Mouse (Mus musculus) heart, embryonic 15.5 days (tissue): ENCODE measurements around the gene Atf7ip. TPM values are rescaled to one million over a fixed set of nuclear protein-coding genes. Genes with fewer than 3 reads are reported as not detected.

ENCODE experiments used
- ATAC-seq: fragments of 200-750 bp; cut with Nextera tagmentation; replicated peaks from 2 replicates; pipeline ENCODE4 v1.8.0; 2017; ENCODE audit warnings: low read depth, moderate TSS enrichment; ENCODE audit not compliant: insufficient number of reproducible peaks, insufficient read depth, low FRiP score
- H3K27ac ChIP-seq: fragments of 300-500 bp; sonication (generic); 2 replicates; pipeline ENCODE4 v1.5.1; 2015; ENCODE audit warnings: mild to moderate bottlenecking, inconsistent platforms
- H3K27me3 ChIP-seq: fragments of 300-500 bp; sonication (generic); 2 replicates; pipeline ENCODE4 v1.6.1; 2015; ENCODE audit warnings: inconsistent platforms
- H3K36me3 ChIP-seq: fragments of 300-500 bp; sonication (generic); 2 replicates; pipeline ENCODE4 v1.6.1; 2015; ENCODE audit warnings: mild to moderate bottlenecking, inconsistent platforms
- H3K4me1 ChIP-seq: fragments of 300-500 bp; sonication (generic); replicated peaks from 2 replicates; pipeline ENCODE4 v1.6.1; 2015; ENCODE audit warnings: inconsistent platforms
- H3K4me2 ChIP-seq: fragments of 300-500 bp; sonication (generic); 2 replicates; pipeline ENCODE4 v1.6.1; 2015; ENCODE audit warnings: inconsistent platforms, mild to moderate bottlenecking, moderate library complexity
- H3K4me3 ChIP-seq: fragments of 300-500 bp; sonication (generic); 2 replicates; pipeline ENCODE4 v1.5.1; 2015; ENCODE audit warnings: mild to moderate bottlenecking, inconsistent platforms
- H3K9ac ChIP-seq: fragments of 300-500 bp; sonication (generic); 2 replicates; pipeline ENCODE4 v1.6.1; 2015; ENCODE audit warnings: mild to moderate bottlenecking, inconsistent platforms
- H3K9me3 ChIP-seq: fragments of 300-500 bp; sonication (generic); replicated peaks from 2 replicates; pipeline ENCODE4 v1.6.1; 2016; ENCODE audit warnings: inconsistent platforms
- WGBS: fragments of 180-500 bp; shearing (Covaris S2); methylation state at CpG from one replicate; pipeline ENCODE4 v1.1.7; 2015; ENCODE audit warnings: mixed read lengths; 5-methylcytosine and 5-hydroxymethylcytosine counted together
- polyA plus RNA-seq: library from polyadenylated mRNA; unstranded; fragments of >200 nt; fragmentation: Nextera tagmentation; extraction: Ambion mirVana; gene quantifications from 2 replicates; pipeline ENCODE4 v1.2.1, GENCODE M21; 2015

Gene Atf7ip
- polyA plus RNA-seq, 1 experiment from 2014 or later = 30.3 TPM

DNA sequence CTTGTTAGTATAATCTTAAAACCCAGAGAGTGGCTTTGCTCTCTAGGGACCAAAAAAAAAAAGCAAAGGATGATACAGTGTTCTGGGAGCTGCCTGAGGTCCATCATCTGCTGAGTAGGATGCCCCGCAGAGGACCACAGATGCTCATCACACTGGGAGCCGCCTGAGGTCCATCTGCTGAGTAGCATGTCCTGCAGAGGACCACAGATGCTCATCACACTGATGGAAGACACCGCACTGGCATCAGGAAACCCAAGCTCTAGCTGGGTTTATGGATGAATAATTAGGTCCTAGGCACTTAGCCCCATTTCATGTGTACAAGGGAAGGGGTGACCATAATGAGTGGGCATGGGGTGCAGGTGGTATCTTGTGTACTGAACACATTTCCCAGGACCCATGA lies 108.2 kb downstream of the Atf7ip start:
- Histone ChIP-seq H3K9ac (no peak overlapping the region), H3K4me3 (no peak overlapping the region), H3K9me3 (no peaks in the 10 kb centered on the region), H3K4me2 (no peak overlapping the region), H3K27me3 (no peaks in the 10 kb centered on the region), H3K36me3 (peaks cover 25% of the 10 kb centered on the region), H3K4me1 (no peaks in the 10 kb centered on the region), H3K27ac (no peak overlapping the region)
- no peak for ATAC-seq
- 92% methylated on average over 3 of the region's 3 CpGs for WGBS

DNA sequence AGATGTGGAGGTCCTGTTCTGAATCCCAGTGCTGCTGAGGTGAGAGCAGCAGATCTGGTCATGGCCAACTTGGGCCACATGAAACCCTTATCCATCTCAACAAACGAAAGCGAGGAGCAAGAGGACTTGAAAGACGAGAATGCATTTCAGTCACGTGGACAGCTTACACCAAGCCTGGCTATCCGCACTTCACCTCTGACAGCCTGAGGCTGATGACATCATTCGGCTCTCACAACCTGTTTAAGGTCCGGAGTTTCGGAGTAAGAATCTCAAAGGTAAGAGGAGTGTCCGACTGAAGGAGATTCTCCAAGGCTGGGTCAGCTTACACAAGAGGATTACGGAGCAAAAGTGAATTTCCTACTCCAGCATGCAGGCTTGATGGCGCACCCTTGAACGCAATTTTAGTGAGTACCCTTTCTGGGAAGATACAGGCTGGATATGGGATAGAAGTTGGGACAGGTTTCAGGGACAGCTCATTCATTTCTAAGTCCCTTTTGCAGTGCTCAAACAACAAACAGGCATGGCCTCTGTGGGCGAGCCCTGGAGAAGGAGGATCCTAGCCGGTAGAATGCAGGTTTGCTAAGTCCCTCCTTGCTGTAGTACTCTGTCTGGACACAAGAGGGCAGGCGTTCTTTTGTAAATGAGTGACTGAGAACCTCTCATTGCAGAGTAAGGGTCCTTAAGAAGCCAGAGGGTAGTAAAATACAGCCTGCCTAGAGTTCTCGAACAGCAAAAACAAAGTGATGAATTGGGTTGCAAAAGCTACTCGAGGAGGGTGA lies 114.6 kb downstream of the Atf7ip start:
- H3K36me3 ChIP-seq = no peaks in the 10 kb centered on the region
- 31% methylated on average over 17 of the region's 17 CpGs for WGBS
- H3K4me2 ChIP-seq = peak overlapping the region; percentile 52
- no peak overlapping the region for H3K9ac ChIP-seq
- H3K27ac ChIP-seq = no peak overlapping the region
- H3K9me3 ChIP-seq = no peaks in the 10 kb centered on the region
- ATAC-seq = peak; percentile 35; the same call in 1 of the 2 replicates
- H3K27me3 ChIP-seq = no peaks in the 10 kb centered on the region
- H3K4me1 ChIP-seq = no peaks in the 10 kb centered on the region; the same call in 1 of the 2 replicates
- peak overlapping the region; percentile 17 for H3K4me3 ChIP-seq

DNA sequence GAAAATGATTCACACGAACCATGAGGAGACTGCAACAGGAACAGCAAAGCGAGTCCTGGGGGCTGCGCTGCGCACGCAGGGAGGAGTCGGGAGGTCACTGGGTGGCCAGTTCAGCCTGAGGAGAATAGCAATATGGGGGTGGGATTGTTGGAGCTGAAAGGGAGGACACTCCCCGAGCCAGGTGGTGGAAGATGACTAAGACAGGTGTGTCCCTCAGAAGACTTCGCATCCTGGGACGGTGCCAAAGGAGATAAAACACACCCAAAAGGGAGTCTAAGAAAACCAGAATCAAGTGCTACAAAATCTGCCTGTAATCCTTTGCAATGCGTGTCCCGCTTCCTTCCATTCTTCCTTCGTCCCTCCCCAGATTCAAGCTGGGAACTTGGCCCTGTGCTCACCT lies 119.5 kb downstream of the Atf7ip start:
- Histone ChIP-seq H3K4me2 (no peak overlapping the region), H3K9me3 (no peaks in the 10 kb centered on the region), H3K27me3 (no peaks in the 10 kb centered on the region), H3K4me1 (no peaks in the 10 kb centered on the region), H3K36me3 (no peaks in the 10 kb centered on the region), H3K27ac (no peak overlapping the region), H3K4me3 (no peak overlapping the region), H3K9ac (no peak overlapping the region)
- ATAC-seq = no peak
- WGBS = 85% methylated on average over 12 of the region's 12 CpGs

DNA sequence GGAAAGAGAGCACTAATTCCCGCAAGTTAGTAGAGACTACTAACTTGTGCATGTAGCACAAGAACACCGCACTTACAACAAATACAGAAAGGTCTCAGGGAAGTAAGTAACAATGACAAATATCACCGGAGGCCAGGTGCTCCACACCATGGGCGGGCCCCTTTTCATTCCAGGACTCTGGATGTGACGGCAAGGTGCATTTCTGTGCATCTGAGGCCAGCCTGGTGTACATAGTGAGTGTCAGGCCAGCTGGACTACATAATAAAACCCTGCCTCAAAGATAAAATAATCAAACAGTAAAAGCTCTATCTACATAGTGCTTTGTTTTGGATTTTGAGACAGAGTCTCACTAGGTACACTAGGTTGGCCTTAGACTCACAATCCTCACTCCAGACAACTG lies 123.7 kb downstream of the Atf7ip start:
- Histone ChIP-seq H3K27me3 (no peaks in the 10 kb centered on the region), H3K27ac (no peak overlapping the region), H3K4me1 (peaks cover 3% of the 10 kb centered on the region; the same call in 1 of the 2 replicates), H3K9me3 (no peaks in the 10 kb centered on the region), H3K9ac (no peak overlapping the region), H3K4me2 (no peak overlapping the region), H3K36me3 (no peaks in the 10 kb centered on the region), H3K4me3 (no peak overlapping the region)
- WGBS = 89% methylated on average over 5 of the region's 5 CpGs
- no peak for ATAC-seq

DNA sequence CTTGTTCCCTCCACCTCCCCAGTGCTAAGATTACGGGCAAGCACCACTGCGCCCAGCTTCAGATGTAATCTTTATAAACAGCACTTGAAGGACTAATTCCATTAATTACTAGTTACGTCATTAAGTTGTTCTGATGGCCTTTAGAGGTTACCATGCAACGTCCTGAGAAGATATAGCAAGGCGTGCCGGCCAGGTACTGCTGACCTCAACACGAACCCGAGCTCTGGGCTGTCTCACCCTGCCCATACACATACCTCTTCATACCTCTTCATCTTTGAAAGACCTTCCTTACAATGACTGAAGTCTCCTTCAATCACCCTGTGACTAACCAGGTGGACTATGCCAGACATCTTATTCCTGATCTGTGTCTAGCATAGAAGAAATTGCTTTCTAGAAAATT lies 125.6 kb downstream of the Atf7ip start:
- H3K4me1 ChIP-seq = peaks cover 3% of the 10 kb centered on the region; the same call in 1 of the 2 replicates
- H3K27me3 ChIP-seq = no peaks in the 10 kb centered on the region
- ATAC-seq = no peak
- H3K27ac ChIP-seq = no peak overlapping the region
- no peak overlapping the region for H3K9ac ChIP-seq
- H3K9me3 ChIP-seq = no peaks in the 10 kb centered on the region
- WGBS = 86% methylated on average over 8 of the region's 8 CpGs
- no peak overlapping the region for H3K4me3 ChIP-seq
- no peak overlapping the region for H3K4me2 ChIP-seq
- no peaks in the 10 kb centered on the region for H3K36me3 ChIP-seq

DNA sequence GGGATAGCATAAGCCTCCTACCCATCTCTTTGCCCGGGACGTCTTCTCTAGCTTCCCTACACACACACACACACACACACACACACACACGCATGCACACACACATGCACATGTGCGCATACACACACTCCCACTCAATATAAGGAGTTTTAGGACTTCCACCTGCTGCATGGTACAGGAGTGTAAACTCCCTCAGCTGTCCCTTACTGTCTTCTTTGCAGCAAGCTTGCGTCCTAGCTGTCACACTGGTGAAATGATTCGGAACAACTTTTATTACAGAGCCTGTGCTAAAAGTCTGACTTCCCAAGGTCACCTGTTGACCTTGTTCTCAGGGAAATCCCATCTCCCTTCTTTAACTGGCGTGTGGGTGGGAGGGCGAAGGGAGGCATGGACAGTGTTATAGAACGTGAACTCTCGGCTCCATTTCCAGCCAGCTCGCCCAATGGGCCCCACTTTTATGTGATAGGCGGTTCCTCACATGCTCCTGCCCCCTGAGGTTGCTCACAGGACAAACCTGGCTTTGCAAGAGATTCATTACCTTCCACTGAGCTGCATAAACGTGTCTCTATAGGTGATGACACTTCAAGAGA lies 126.1 kb downstream of the Atf7ip start:
- no peak overlapping the region for H3K4me3 ChIP-seq
- H3K36me3 ChIP-seq = no peaks in the 10 kb centered on the region
- no peak overlapping the region for H3K27ac ChIP-seq
- WGBS = 77% methylated on average over 13 of the region's 13 CpGs
- H3K9ac ChIP-seq = no peak overlapping the region
- H3K27me3 ChIP-seq = no peaks in the 10 kb centered on the region
- H3K4me2 ChIP-seq = no peak overlapping the region
- ATAC-seq = no peak
- peaks cover 3% of the 10 kb centered on the region; the same call in 1 of the 2 replicates for H3K4me1 ChIP-seq
- no peaks in the 10 kb centered on the region for H3K9me3 ChIP-seq

DNA sequence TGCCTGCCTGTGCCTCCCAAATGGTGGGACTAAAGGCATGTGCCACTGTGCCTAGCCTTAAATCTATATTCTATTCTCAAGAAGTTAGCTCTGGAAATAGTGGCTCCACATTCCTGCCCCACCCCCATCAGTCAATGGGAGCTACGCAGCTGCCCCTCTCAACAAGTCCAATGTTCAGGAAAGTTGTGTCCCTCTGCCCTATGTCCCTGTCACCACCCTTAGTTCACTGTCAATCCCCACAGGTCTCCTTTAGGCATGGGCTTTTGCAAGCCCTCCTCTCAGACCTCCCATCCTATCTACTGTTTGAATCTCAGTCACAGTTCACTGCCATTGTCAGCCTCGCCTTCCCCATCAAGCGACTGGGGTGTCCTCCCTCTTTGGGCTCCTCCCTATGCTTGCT lies 127.2 kb downstream of the Atf7ip start:
- Histone ChIP-seq H3K4me3 (no peak overlapping the region), H3K27ac (no peak overlapping the region), H3K36me3 (no peaks in the 10 kb centered on the region), H3K9ac (no peak overlapping the region), H3K4me1 (peaks cover 3% of the 10 kb centered on the region; the same call in 1 of the 2 replicates), H3K4me2 (no peak overlapping the region), H3K27me3 (no peaks in the 10 kb centered on the region), H3K9me3 (no peaks in the 10 kb centered on the region)
- 78% methylated on average over 3 of the region's 3 CpGs for WGBS
- ATAC-seq = no peak

DNA sequence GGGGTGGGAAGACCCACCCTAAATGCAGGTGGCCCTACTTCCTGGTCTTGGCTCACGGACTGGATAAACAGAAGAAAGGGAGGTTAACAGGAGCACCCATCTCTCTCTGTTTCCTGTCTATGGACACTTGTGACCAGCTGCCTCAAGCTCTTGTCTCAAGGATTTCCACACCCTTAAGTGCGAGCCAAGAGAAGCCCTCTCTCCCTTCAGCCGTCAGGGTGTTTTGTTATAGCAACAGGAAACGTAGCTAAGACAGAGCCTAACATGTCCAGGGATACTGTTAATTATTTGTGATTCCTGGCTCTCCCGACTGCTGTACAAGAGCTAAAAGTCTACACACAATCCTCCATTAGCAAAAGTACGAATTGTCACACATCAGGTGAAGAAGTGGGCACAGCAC lies 127.8 kb downstream of the Atf7ip start:
- peaks cover 3% of the 10 kb centered on the region; the same call in 1 of the 2 replicates for H3K4me1 ChIP-seq
- no peak overlapping the region for H3K27ac ChIP-seq
- no peaks in the 10 kb centered on the region for H3K36me3 ChIP-seq
- no peaks in the 10 kb centered on the region for H3K27me3 ChIP-seq
- H3K9me3 ChIP-seq = no peaks in the 10 kb centered on the region
- WGBS = 43% methylated on average over 6 of the region's 6 CpGs
- no peak overlapping the region for H3K9ac ChIP-seq
- H3K4me2 ChIP-seq = no peak overlapping the region
- H3K4me3 ChIP-seq = no peak overlapping the region
- no peak for ATAC-seq

DNA sequence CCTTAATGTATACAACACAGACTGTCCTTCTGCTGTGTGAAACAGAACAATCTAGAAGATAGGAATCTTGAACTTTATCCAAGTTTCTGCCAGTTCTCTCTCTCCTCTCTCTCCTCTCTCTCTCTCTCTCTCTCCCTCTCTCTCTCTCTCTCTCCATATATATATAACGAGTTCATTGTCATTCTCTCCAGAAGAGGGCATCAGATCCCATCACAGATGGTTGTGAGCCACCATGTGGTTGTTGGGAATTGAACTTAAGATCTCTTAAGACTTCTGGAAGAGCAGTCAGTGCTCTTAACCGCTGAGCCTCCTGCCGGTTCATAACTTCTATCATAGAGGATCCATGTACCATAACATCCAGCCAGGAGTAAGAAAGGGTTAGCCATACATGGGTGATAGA lies 129.0 kb downstream of the Atf7ip start:
- WGBS = 70% methylated on average over 3 of the region's 3 CpGs

DNA sequence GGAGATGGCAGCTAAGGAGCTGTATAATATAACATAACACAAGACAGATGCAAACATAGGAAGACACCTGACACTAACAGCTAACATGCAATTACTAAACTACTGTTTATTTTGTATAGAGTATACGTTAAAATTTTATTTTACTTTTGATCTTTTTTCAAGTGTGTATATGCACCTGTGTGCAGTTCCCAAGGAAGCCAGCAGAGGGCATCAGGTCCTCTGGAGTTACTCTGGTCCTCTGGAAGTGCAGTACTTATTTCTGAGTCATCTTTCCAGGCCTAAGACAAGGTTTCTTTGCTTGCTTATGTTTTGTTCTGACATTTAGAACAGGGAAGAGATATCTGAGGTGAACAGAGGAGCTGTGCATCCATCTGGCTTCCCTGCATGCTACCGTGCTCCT lies 138.2 kb downstream of the Atf7ip start:
- Histone ChIP-seq H3K4me2 (no peak overlapping the region), H3K27ac (no peak overlapping the region), H3K9me3 (no peaks in the 10 kb centered on the region), H3K36me3 (no peaks in the 10 kb centered on the region), H3K4me1 (no peaks in the 10 kb centered on the region), H3K4me3 (no peak overlapping the region), H3K27me3 (no peaks in the 10 kb centered on the region), H3K9ac (no peak overlapping the region)
- ATAC-seq = no peak
- WGBS = 88% methylated on average over 2 of the region's 2 CpGs

More for the DNA sequence above, 129.0 kb downstream of the Atf7ip start:
- no peak overlapping the region for H3K9ac ChIP-seq
- H3K9me3 ChIP-seq = no peaks in the 10 kb centered on the region
- H3K36me3 ChIP-seq = no peaks in the 10 kb centered on the region
- H3K4me3 ChIP-seq = no peak overlapping the region
- no peaks in the 10 kb centered on the region for H3K27me3 ChIP-seq
- peaks cover 3% of the 10 kb centered on the region; the same call in 1 of the 2 replicates for H3K4me1 ChIP-seq
- no peak overlapping the region for H3K27ac ChIP-seq
- ATAC-seq = no peak
- H3K4me2 ChIP-seq = no peak overlapping the region

DNA sequence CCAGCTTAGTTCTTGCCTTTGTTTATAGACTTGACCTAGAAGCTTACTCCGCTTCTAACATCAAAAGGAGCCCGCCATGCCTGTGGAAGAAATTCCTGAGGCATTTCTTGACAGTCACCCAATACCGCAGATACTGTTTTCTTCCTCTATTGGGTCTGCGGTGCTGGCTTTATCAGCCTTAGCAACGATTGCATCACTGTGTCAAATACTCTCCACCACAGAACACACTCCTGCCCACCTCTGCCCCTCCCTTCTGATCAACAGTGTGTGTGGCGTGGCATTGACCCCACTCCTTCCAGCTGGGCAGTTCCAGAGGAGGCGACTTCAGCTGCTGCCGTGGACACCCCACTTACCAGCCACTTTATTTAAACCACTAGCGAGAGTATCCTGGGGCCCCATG lies 139.8 kb downstream of the Atf7ip start:
- Histone ChIP-seq H3K4me3 (no peak overlapping the region), H3K4me2 (no peak overlapping the region), H3K27me3 (no peaks in the 10 kb centered on the region), H3K4me1 (no peaks in the 10 kb centered on the region), H3K36me3 (no peaks in the 10 kb centered on the region), H3K9me3 (no peaks in the 10 kb centered on the region), H3K9ac (no peak overlapping the region), H3K27ac (no peak overlapping the region)
- ATAC-seq = no peak
- WGBS = 49% methylated on average over 9 of the region's 9 CpGs

DNA sequence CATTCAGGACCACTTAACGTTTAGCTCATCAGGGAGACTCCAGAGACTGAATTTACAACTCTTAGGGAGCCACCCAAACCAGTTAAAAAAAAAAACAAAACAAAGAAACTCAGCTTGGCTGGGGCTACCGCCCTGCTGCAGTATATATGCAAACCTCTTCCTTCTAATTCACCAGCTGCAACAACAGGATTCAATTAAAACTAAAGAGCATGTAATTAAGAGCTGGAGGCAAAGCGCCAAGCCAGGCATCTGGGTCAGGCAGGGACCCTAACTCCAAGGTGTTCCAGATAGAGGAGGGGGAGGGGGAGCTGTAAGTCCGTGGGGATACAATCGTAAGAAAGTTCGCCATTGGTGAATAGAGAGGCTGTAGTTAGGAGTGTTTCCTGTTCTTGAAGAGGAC lies 140.2 kb downstream of the Atf7ip start:
- H3K27ac ChIP-seq = no peak overlapping the region
- H3K4me3 ChIP-seq = no peak overlapping the region
- no peaks in the 10 kb centered on the region for H3K4me1 ChIP-seq
- H3K27me3 ChIP-seq = no peaks in the 10 kb centered on the region
- no peak overlapping the region for H3K9ac ChIP-seq
- H3K36me3 ChIP-seq = no peaks in the 10 kb centered on the region
- no peaks in the 10 kb centered on the region for H3K9me3 ChIP-seq
- WGBS = 52% methylated on average over 6 of the region's 6 CpGs
- no peak overlapping the region for H3K4me2 ChIP-seq
- no peak for ATAC-seq
